Mouse (Mus musculus) liver, embryonic 14.5 days (tissue): Measurements from ENCODE around the gene Olfr764-ps1. TPM values are rescaled to one million over a fixed set of nuclear protein-coding genes. Genes with fewer than 3 reads are reported as not detected.
"Not testable (repeated sequence)": the region's sequence is repeated elsewhere in the genome, so short reads cannot be mapped to it uniquely, and the experiment has no call there.

ENCODE experiments used
- ATAC-seq: fragments of 200-750 bp; cut with Nextera tagmentation; 2 replicates; pipeline ENCODE4 v1.8.0; 2017; ENCODE audit warnings: moderate number of reproducible peaks, mild to moderate bottlenecking, moderate library complexity; ENCODE audit not compliant: insufficient read depth
- DNase-seq, 3 experiments: peaks; one replicate each; pipeline ENCODE4 v3.0.0-alpha.2; 2012 to 2013; ENCODE audit warnings: low read depth in 3 of 3, low spot score in 3 of 3
- H3K27ac ChIP-seq: fragments of 300-500 bp; sonication (generic); 2 replicates; pipeline ENCODE4 v1.5.1; 2014; ENCODE audit warnings: moderate library complexity, mild to moderate bottlenecking, control low read depth, inconsistent platforms
- H3K27me3 ChIP-seq: fragments of 300-500 bp; sonication (generic); 2 replicates; pipeline ENCODE4 v1.6.1; 2014; ENCODE audit warnings: mild to moderate bottlenecking, low read length, moderate library complexity; ENCODE audit not compliant: control insufficient read depth, insufficient read depth
- H3K36me3 ChIP-seq: fragments of 300-500 bp; sonication (generic); replicated peaks from 2 replicates; pipeline ENCODE4 v1.6.1; 2014; ENCODE audit warnings: low read depth; ENCODE audit not compliant: control insufficient read depth, insufficient read depth
- H3K4me1 ChIP-seq, 2 experiments: fragments of 200-500 bp in 1 of 2; fragments of 300-500 bp in 1 of 2; sonication (generic) in 1 of 2; replicated peaks; 2 replicates each; pipeline ENCODE4 v1.6.1; 2012 to 2014; ENCODE audit warnings: antibody characterized with exemption in 1 of 2, inconsistent platforms in 1 of 2, low read length in 1 of 2; ENCODE audit not compliant: control insufficient read depth in 2 of 2, insufficient read depth in 2 of 2
- H3K4me2 ChIP-seq: fragments of 300-500 bp; sonication (generic); 2 replicates; pipeline ENCODE4 v1.6.1; 2014; ENCODE audit warnings: low read depth, mild to moderate bottlenecking, control low read depth, moderate library complexity
- H3K4me3 ChIP-seq, 2 experiments: fragments of 200-500 bp in 1 of 2; fragments of 300-500 bp in 1 of 2; sonication (generic) in 1 of 2; 2 replicates each; pipeline ENCODE4 v1.5.1; 2012 to 2014; ENCODE audit warnings: low read depth in 2 of 2, low read length in 2 of 2, mild to moderate bottlenecking in 2 of 2, control low read depth in 1 of 2, inconsistent platforms in 1 of 2, moderate library complexity in 1 of 2; ENCODE audit not compliant: insufficient read depth in 1 of 2
- H3K9ac ChIP-seq: fragments of 300-500 bp; sonication (generic); replicated peaks from 2 replicates; pipeline ENCODE4 v1.6.1; 2014; ENCODE audit warnings: mild to moderate bottlenecking, control low read depth, moderate library complexity
- H3K9me3 ChIP-seq: fragments of 300-500 bp; sonication (generic); 2 replicates; pipeline ENCODE4 v1.6.1; 2016; ENCODE audit warnings: low read length, mixed read lengths; ENCODE audit not compliant: control insufficient read depth
- CTCF ChIP-seq: IDR thresholded peaks from 2 replicates; pipeline ENCODE4 v1.5.1; 2016; ENCODE audit warnings: antibody characterized with exemption, low read depth, control low read depth
- EP300 ChIP-seq: IDR thresholded peaks from 2 replicates; pipeline ENCODE4 v1.6.1; 2016; ENCODE audit warnings: antibody characterized with exemption, low read depth
- WGBS: fragments of 180-500 bp; shearing (Covaris S2); extraction: QIAGEN DNeasy Blood & Tissue Kit; methylation state at CpG from one replicate; pipeline ENCODE4 v1.1.7; 2014; ENCODE audit not compliant: insufficient replicate concordance; 5-methylcytosine and 5-hydroxymethylcytosine counted together
- polyA plus RNA-seq, 2 experiments: library from polyadenylated mRNA; depleted of rRNA in 1 of 2; stranded (reverse) in 1 of 2; unstranded in 1 of 2; fragments of >200 nt; fragmentation: Nextera tagmentation in 1 of 2; extraction: Ambion mirVana in 1 of 2; gene quantifications; 2 replicates each; pipeline versions ENCODE4 v1.2.1 to v1.2.3; 2012 to 2014

The Olfr764-ps1 gene
- polyA plus RNA-seq, 2 experiments: not detected

- 64% methylated on average over 14 of the region's 14 CpGs for WGBS
- Histone ChIP-seq H3K27ac (no peak overlapping the region), H3K4me1 (no peaks in the 10 kb centered on the region), H3K9me3 (no peaks in the 10 kb centered on the region), H3K4me2 (no peak overlapping the region), H3K9ac (no peak overlapping the region), H3K36me3 (no peaks in the 10 kb centered on the region), H3K27me3 (no peaks in the 10 kb centered on the region), H3K4me3 (no peak overlapping the region)
- TF ChIP-seq EP300: no peak
- no peak for TF ChIP-seq CTCF
- ATAC-seq (no peak), DNase-seq (no peak)
Measured at GRCm38 (mm10) chr10:129004032-129004920, 35.4 kb downstream of the Olfr764-ps1 start.

- Histone ChIP-seq H3K27me3 (no peaks in the 10 kb centered on the region), H3K4me2 (no peak overlapping the region), H3K27ac (no peak overlapping the region), H3K9me3 (no peaks in the 10 kb centered on the region), H3K36me3 (no peaks in the 10 kb centered on the region), H3K9ac (no peak overlapping the region), H3K4me1 (no peaks in the 10 kb centered on the region), H3K4me3 (no peak overlapping the region)
- no peak for DNase-seq
- ATAC-seq: peak; percentile 18; the same call in 1 of the 2 replicates
- WGBS: 48% methylated on average over 4 of the region's 4 CpGs
- TF ChIP-seq CTCF: no peak
- no peak for TF ChIP-seq EP300
Measured at GRCm38 (mm10) chr10:128996523-128997040, 43.1 kb downstream of the Olfr764-ps1 start.

- no peaks in the 10 kb centered on the region for H3K36me3 ChIP-seq
- H3K27ac ChIP-seq: no peak overlapping the region
- no peaks in the 10 kb centered on the region for H3K27me3 ChIP-seq
- TF ChIP-seq CTCF (no peak), EP300 (no peak)
- DNase-seq (no peak), ATAC-seq (no peak)
- no peaks in the 10 kb centered on the region for H3K4me1 ChIP-seq
- H3K4me3 ChIP-seq: no peak overlapping the region
- H3K9ac ChIP-seq: no peak overlapping the region
- 63% methylated on average over 1 of the region's 1 CpGs for WGBS
- no peaks in the 10 kb centered on the region for H3K9me3 ChIP-seq
- H3K4me2 ChIP-seq: no peak overlapping the region
Measured at GRCm38 (mm10) chr10:128995796-128996195, 43.9 kb downstream of the Olfr764-ps1 start.

- Histone ChIP-seq H3K27me3 (no peaks in the 10 kb centered on the region), H3K4me3 (no peak overlapping the region), H3K9ac (no peak overlapping the region), H3K27ac (no peak overlapping the region), H3K4me2 (no peak overlapping the region), H3K36me3 (no peaks in the 10 kb centered on the region), H3K9me3 (no peaks in the 10 kb centered on the region), H3K4me1 (no peaks in the 10 kb centered on the region)
- ATAC-seq (no peak), DNase-seq (no peak)
- TF ChIP-seq CTCF: no peak
- TF ChIP-seq EP300: no peak
Measured at GRCm38 (mm10) chr10:128990994-128991393, 48.7 kb downstream of the Olfr764-ps1 start.

- not testable (repeated sequence) for H3K36me3 ChIP-seq, H3K4me1 ChIP-seq, H3K27ac ChIP-seq, H3K4me2 ChIP-seq, H3K27me3 ChIP-seq, H3K9me3 ChIP-seq, H3K9ac ChIP-seq, DNase-seq, ATAC-seq, H3K4me3 ChIP-seq
- 30% methylated on average over 7 of the region's 10 CpGs for WGBS
Measured at GRCm38 (mm10) chr10:128990129-128990850, 49.4 kb downstream of the Olfr764-ps1 start.

- H3K9me3 ChIP-seq, H3K9ac ChIP-seq, H3K4me2 ChIP-seq, H3K27me3 ChIP-seq, H3K4me1 ChIP-seq, ATAC-seq, DNase-seq, H3K36me3 ChIP-seq, H3K27ac ChIP-seq, H3K4me3 ChIP-seq: not testable (repeated sequence)
- 26% methylated on average over 1 of the region's 1 CpGs for WGBS
Measured at GRCm38 (mm10) chr10:128989131-128989530, 50.6 kb downstream of the Olfr764-ps1 start, which contains the start of gene Olfr9. TSS of gene Olfr9 (plus strand) at chr10:128989431.
